Mouse (Mus musculus): ENCODE data around the gene Grin2c. TPM values are rescaled to one million over a fixed set of nuclear protein-coding genes. Genes with fewer than 3 reads are reported as not detected.

The Grin2c gene
- total RNA-seq, 2 experiments from 2014 or later: 38.6 to 42.5 TPM

DNA sequence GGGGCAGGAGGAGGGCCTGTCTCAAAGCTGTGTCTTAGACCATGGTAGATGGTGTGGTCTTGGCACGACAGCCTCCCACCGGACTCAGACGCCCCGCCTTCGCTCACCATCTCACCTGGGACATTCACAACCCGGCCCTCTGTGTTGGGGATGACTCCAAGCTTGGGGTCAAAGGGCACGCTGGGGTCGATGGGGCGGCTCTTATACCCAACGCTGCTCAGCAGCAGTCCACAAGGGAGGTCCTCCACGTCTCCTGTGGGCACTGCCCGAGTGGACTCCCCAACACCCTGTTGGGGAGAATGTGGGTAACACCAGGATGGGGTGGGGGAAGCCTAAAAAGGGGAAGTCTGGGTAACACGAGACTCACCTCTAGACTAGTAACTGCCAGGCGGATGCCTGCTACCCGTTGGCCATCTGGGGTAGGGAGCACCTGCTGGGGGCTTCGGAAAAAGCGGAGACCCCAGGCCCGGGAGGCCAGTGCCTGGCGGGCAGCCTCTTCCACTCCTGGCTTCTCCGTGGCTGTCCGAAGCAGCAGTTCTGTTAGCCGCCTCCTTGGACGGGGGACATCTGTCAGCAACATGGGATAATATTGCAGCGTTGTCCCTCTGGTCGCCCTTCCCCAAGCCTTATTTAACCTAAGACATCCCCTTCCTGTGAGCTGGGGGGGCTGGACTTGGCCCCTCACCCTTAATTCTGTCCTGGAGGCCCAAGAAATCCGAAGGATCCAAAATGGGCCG lies 2.5 kb upstream of the Grin2c start:
- no peak for DNase-seq (ENCODE audit: low spot score in 2 of 2)
- intact Hi-C loops (cut with DNase I): loop anchor here (1.0 to 2.0 kb wide), 2 partner anchors 67 to 109 kb away; no protein-coding TSS in a partner anchor

DNA sequence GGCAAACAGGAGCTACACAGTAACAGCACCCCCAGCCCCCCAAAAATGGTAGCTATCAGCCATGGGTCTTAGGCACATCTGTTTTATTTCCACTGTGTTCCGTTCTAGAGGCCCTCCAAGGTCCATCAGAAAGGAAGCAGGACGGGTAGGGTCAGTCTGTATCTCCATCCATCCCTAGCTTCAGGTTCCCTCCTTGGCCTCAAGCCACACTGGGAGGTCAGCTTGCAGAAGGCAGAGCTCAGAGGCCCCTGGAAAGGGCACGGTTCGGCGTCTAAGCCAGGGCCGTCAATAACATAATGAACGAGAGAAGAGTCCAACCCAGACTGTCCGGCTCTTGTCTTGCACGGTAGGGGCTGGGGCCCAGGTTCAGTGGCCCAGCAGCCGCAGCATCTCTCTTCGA lies 915 bp upstream of the Grin2c start:
- intact Hi-C loops (cut with DNase I): loop anchor here (2.0 kb wide), 1 partner anchor 107 kb away; no protein-coding TSS in a partner anchor
- no peak for DNase-seq (ENCODE audit: low spot score in 2 of 2)

DNA sequence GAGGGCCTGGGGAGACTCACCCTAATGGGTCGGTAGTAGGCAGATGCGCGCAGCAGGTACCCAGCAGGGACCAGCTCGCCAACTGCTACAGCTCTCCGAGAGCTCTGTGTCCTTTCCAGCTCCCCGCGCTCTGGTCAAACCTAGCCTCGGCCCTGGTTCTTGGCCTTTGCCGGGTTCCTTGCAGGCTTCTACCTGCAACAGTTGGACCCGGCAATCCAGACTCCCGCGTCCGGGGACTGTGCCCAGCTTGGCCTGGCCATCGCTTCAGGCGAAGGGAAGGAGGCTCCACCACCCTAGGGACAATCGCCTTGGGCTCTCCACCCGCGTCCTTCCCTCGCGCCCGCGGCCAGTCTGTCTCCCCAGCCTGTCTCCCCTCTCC lies 654 bp downstream of the Grin2c start:
- intact Hi-C loops (cut with DNase I): no loop called here
- no peak for DNase-seq (ENCODE audit: low spot score in 2 of 2)

GRCm38 (mm10) chr11:115265771-115266399 lies 1.2 kb downstream of the Grin2c start:
- DNase-seq (ENCODE audit: low spot score in 2 of 2): no peak
- intact Hi-C loops (cut with DNase I): no loop called here

GRCm38 (mm10) chr11:115264862-115265668 lies 2.0 kb downstream of the Grin2c start:
- intact Hi-C loops (cut with DNase I): loop anchor here (5.0 kb wide), 1 partner anchor 183 kb away; no protein-coding TSS in a partner anchor
- no peak for DNase-seq (ENCODE audit: low spot score in 2 of 2)

DNA sequence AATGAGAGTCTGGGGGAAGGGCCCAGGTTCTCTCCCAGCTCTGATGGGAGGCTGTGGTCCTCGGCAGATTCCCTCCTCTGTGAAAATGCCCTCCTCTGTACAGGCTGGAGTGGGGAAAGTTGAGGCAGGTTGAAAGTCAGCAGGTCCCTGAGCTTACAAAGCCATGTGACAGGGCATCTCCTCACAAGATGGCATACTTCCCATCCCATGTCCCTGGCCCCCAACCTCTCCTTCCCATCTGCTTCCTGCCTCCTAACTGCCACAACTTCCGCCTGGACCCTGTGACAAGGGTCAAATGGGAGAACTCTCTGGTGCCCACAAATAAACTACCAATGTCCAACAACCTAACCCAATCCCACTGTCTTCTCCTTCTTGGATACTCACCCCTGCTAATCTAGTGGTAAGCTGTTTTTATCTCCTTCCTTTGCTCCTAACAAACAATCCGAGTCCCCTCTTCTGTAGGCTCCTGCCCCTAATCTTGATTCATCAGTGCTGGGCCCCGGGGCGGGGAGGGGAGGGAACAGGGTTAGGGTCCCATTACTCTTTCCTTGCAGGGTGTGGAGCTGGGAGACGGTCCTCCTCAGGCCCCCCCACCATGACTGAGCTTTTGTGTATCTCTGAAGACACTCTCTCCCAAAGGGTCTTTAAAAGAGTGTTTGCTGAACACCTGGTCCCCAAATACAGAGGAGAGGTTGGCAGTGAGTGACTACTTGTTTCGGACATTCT lies 2.7 kb downstream of the Grin2c start:
- intact Hi-C loops (cut with DNase I): loop anchor here (5.0 kb wide), 1 partner anchor 182 kb away; no protein-coding TSS in a partner anchor
- DNase-seq (ENCODE audit: low spot score in 2 of 2): no peak

GRCm38 (mm10) chr11:115262954-115263353 lies 4.1 kb downstream of the Grin2c start:
- no peak for DNase-seq (ENCODE audit: low spot score in 2 of 2)
- intact Hi-C loops (cut with DNase I): loop anchor here (5.0 kb wide), 1 partner anchor 181 kb away; no protein-coding TSS in a partner anchor

DNA sequence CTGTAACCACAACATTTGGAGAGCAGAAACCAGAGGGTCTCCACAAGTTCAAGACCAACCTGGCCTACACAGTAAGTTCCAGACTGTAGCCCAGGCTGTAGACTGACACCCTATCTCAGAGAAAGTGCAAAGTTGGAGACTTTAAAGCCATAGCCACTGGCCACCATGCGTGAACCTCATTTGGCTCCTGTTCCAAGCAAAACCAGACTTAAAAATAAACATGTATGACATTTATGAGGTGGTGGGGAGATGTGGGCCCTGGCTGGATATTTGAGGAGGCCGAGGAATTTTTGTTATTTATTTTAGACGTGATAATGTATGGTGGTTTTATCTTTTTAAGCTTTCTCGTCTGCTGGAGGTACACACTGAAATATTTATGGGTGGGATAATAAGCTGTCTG lies 7.9 kb downstream of the Grin2c start:
- no peak for DNase-seq (ENCODE audit: low spot score in 2 of 2)
- intact Hi-C loops (cut with DNase I): no loop called here

DNA sequence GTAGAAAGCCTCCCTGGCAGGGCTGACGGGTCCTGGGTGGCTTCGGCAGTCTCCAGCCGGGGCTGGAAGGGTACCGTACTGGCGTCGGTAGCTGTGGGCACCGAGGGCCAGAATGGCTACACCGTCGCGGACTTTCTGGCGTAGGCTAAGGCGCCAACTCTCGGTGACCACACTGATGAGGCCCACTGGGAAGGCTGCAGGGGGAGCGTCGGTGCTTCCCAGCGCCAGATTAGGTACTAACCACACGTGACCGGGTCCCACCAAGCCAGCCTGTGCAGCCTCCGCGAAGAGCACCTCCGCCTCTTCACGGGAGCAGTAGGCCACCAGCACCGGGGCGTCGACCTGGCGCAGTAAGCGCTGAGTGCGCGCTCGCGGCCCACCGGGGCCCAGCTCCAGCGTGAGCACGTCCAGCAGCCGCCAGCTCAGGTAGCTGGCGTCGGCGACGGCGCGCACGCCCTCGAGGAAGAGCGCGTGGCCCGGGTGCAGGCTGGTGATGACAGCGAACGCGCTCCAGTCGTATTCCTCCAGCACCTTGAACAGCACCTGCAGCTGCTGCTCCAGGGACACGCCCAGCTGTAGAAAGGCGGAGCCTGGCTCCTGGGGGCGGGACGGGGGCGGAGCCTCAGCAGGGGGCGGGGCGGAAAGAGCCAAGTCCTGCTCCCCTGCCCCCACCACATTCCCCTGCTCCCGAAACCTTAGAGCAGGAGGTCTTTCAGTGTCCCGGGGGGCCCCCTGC lies 9.1 kb downstream of the Grin2c start:
- intact Hi-C loops (cut with DNase I): no loop called here
- no peak for DNase-seq (ENCODE audit: low spot score in 2 of 2)

- DNase-seq (ENCODE audit: low spot score in 2 of 2): no peak
- intact Hi-C loops (cut with DNase I): no loop called here
These were observed 15.8 kb downstream of the Grin2c start for GRCm38 (mm10) chr11:115251258-115251657.

GRCm38 (mm10) chr11:115250405-115251090 lies 16.5 kb downstream of the Grin2c start:
- intact Hi-C loops (cut with DNase I): no loop called here
- DNase-seq (ENCODE audit: low spot score in 2 of 2): no peak

DNA sequence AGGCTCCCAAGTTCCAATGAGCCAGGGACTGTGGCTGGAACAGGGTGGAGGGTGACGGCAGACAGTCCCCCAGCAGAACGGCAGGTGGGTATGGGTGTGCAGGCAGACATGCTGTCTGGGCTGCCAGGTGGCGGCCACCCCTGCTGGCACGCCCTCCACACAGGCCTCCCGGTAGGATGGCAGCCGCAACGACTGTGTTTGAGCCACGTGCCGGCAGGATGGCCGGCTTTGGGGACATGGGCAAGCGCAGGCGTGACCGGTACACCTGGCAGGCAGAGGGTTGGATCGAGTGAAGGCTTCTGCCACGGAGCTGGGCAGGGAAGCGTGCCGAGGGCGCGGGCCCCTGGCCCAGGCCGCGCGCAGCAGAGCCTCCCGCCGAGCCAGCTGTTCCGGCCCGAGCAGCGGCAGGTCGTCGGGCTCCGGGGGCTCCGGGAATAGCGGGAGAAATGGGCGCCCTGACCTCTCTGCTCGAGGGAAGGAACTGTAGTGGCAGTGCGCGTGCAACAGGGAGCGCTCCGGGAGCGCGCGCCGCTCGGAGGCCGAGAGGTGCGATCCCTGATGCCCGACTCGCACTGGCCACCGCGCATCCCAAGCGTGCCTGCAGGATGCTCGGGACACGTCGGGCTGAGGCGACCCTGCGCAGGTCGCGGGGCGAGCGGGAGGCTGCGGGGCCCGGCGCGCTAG lies 17.2 kb downstream of the Grin2c start:
- intact Hi-C loops (cut with DNase I): no loop called here
- DNase-seq (ENCODE audit: low spot score in 2 of 2): no peak

DNA sequence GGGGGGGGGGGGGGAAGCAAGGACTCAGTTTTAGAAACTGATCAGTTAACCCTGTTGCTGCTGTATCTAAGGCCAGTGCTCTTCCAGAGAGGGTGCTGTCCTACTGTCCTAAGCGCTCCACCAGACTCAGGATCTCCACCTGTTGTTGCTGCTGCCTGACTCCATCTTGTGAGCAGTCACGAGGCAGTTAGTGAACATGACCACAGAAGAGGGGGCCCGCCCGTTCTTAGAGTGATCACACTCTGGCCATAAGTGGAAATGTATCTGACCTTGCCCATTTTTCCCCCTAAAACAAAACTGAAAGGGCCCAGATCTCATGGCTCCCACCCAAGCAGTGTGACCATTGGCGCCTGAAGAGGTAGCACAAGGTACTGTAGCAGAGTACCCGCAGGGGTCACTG lies 19.1 kb downstream of the Grin2c start:
- intact Hi-C loops (cut with DNase I): no loop called here
- DNase-seq (ENCODE audit: low spot score in 2 of 2): no peak

DNA sequence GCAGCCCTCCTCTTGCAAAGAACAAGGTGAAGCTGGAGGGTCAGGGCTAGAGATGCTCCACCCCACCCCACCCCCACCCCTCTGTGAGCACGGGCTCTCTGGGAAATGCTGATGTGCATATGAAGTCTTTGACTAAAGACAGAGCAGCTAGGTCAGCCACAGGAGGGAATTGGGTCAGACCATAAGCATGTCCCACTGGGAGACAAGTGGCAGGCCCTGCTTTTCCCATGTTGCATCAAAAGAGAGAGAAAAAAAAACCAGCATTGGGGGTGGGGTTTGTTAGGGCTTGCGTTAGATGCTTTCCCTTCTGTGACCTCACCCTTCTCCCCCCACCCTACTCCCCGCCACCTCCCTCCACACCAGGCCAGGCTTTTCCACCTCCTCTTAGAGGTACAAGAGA lies 19.8 kb downstream of the Grin2c start:
- intact Hi-C loops (cut with DNase I): no loop called here
- DNase-seq (ENCODE audit: low spot score in 2 of 2): no peak

DNA sequence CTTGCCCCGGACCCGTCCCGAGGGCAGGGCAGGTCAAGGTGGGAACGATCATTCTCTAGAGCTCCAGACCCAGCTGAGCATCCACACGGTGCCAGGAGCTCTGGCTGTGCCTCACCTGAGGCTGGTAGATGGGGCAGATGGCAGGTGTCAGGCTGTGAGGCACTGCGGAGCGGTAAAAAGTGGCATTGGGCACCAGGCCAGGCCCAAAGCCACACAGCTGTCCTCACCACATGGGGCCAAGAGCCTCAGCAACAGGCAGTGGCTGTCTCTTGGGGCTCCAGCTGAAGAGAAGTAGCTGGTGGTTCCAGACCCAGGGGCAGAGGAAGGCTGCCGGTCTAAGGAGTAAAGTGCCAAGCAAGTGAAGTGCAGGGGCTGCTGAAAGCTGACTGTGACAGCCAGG lies 20.7 kb downstream of the Grin2c start:
- DNase-seq (ENCODE audit: low spot score in 2 of 2): no peak
- intact Hi-C loops (cut with DNase I): no loop called here

DNA sequence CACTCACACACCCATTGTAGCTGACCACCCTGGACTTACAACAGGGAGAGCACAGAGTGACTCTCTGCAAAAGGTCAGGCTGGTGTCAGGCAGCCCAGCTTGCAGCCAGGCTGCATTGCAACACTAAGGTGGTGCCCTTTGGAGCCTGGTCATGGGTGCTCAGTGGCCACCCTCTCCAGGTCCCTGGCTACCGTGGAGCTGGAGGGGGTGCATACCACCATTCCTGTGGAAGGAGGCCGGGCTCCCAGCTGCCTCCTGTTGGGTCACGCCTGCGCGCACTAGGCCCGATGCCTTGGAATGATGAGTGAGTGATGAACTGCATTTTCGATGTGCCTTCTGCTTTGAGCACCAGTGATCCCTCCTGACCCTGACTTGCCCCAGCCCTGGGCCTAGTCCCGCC lies 22.2 kb downstream of the Grin2c start:
- intact Hi-C loops (cut with DNase I): no loop called here
- no peak for DNase-seq (ENCODE audit: low spot score in 2 of 2)

DNA sequence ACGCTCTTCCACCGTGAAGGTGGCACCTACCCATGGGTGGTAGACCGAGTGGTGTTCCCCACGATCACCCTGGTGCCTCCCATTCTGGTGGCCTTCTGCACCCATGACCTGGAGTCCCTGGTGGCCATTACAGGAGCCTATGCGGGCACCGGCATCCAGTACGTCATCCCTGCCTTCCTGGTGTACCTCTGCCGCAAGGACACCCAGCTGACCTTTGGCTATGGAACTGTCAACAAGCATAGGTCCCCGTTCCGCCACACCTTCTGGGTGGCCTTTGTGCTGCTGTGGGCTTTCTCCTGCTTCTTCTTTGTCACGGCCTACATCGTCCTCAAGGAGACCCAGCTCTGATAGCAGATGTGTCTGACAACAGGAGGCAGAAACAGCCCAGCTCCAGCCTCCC lies 23.3 kb downstream of the Grin2c start:
- intact Hi-C loops (cut with DNase I): no loop called here
- no peak for DNase-seq (ENCODE audit: low spot score in 2 of 2)

DNA sequence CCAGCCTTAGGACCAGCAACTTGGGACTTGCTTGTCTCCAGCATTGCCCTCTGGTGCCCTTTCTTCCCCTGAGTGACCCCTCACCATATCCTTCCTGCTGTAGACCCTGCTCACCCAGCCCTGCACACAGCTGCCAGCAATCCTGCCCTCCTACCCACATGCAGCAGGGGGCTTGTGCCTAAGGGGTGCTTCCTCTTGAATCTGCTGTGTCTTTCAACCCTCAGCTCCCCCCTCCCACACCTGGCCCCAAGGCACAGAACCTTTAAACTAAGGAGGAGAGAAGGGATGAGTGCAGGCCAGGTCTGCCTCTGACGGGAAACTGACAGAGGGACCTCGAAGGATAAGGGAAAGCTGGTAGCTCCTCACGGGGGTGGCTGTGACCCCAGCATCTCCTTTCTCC lies 24.3 kb downstream of the Grin2c start:
- no peak for DNase-seq (ENCODE audit: low spot score in 2 of 2)
- intact Hi-C loops (cut with DNase I): no loop called here

Data from left cerebral cortex, postnatal 36 days (tissue).